Mouse (Mus musculus): ENCODE data around the gene Zg16. TPM values are rescaled to one million over a fixed set of nuclear protein-coding genes. Genes with fewer than 3 reads are reported as not detected.
"Not testable (repeated sequence)": the region's sequence is repeated elsewhere in the genome, so short reads cannot be mapped to it uniquely, and the experiment has no call there.

The Zg16 gene
- not detected for total RNA-seq (2022)

DNA sequence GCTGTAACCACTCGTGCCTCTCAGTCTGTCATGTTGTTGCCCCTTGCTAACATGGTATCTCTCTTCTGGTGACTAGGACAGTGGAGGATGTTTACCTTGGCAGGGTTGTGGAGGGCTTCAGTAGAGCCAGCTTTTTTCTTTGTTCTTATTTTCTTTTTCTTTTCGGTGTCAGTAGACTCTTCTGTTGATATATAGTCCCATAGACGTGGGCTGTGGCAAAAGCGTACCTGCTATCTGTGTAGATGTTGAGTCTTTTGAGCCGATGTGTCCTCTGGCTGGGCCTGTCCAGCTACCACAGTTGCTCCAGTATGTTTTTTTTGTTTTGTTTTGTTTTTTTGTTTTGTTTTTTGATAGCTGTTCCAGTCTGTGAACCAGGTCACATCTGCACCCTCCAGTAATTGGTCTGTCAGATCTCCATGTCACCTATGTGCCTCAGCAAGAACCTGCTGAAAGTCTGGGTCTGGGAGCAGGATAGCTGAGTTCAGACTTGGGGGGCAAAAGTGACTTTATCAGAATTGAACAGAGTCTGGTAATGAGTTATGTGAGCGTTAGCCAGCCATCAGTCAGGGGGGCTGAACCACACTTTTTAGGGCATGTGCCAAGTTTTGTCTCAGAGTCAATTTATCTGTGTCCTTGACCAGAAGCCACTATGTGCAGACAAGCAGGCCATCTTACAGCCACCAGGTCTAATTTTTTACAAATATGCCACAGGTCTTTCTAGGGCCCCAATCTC, at the start of gene Zg16:
TSS of gene Zg16 (minus strand) at position 51 of the 733 bp plus-strand sequence.
- not testable (repeated sequence) for DNase-seq (ENCODE audit: low spot score in 2 of 2)

DNA sequence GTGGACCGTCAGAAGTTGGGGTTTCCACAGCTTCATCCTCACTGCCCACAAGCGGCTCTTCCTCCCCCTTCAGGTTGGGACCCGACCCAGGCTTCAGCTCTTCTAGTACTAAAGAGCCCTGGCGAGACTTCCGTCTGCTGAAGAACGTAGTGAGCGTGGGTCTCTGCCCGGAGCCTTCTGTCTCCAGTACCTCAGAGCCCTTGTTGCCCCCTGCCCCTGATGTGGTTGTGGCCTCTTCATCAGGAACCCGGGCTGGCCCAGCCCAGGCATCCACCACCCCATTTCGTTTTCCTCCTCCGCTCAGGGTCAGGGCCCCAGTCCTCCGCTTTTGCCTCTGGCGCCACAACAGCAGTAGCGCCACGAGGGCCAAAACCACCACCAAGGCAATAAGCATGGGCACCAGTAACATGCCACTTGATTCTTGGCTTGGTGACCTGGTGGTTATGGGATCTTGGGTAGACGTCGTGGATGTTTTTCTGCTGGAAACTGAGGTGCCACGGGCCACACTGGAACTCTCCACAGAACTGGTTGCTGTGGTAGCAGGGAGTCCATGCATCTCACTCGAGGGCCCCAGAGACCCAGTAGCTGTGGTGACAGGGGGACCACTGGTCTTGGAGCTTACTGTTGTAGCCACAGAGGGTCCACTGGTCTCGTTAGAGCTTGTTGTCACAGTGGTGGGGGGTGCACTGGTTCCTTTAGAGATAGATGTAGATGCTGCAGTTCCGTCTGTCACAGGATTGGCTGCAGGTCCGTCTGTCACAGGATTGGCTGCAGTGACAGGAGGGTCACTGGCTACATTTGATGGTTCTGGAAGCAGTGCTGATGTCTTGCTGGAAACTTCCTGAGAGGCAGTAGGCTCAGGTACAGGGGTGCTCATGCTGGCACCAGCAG, 49.3 kb upstream of the Zg16 start:
- DNase-seq (ENCODE audit: low spot score in 2 of 2): no peak

DNA sequence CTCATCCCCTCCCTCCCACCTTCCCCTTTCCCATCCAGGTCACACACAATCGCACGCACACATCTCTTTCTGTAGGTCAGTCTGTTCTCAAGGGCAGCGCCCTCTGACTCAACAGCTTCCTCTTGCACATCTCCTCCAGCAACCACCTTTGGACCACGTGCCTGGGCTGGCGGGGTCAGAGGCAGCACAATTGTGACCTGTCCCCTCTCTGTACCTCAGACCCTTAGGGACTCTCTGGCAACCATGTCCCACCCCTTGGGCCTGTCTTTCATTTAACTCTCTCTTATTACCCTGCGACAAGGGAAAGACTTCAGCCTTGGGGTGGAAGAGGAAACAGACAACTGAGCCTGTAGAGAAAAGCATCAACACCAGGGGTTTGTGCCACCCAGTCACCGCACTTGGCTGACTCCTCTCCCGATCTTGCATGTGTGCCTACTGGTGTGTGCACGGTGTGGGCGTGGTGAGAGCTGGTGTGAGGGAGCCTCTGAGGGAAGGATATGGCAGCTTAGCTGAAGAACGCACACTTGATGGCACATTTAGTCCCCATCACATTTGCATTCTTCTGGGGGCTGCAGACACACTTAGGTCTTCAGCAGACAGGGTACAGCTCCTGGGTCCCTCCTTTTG, 47.8 kb upstream of the Zg16 start:
- no peak for DNase-seq (ENCODE audit: low spot score in 2 of 2)

DNA sequence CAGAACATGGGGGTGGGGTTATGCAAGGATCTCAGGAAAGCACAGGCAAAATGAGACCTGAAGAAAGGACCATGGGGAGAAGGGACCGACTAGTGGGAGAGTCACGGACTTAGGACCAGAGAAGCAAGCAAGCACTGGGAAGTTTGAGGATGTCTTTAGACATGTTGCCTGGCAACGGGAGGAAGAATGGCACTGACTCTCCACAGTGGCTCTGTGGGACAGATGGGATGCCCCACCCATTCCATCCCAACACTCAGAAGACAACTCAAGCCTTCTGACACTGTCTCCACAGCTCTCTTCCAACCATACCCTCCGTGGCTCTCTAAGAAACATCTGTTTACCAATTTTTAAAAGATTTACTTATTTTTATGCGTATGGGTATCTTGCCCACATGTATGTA, 46.0 kb upstream of the Zg16 start:
- no peak for DNase-seq (ENCODE audit: low spot score in 2 of 2)

DNA sequence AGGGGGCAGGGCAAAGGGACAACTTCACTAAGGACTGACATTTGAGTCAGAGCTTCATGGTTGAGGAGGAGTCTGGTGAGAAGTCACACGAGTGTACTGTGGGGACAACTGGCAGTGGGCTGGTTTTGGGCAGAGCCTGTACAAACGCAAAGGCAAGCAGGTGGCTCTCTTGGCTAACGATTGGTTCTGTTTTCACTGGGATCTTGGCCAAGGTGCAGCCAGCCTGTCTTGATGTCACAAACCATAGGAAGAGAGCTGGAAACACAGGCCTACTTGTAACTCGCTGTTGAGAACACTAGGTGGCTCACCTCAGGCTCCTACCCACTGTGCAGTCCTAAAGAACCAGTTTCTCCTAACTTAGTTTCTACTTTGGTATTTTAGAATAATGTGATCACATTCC, 42.5 kb upstream of the Zg16 start:
- no peak for DNase-seq (ENCODE audit: low spot score in 2 of 2)

DNA sequence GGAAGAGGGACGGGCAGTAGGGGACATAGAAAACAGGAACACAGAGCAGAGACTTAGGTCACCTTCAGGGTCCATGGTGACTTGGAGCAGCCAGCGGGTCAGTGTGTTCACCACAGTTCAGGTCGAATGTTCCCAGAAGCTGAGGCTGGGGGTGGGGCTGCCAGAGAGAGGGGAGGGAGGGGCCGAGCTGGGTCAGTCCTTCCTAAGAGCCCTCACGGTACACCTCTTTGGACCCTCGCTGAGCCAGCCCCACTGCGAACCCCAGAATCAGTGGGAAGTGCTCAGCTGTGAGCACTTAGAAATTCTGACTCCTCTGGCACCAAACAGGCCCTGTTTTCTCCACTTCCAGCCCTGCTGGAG, 34.8 kb upstream of the Zg16 start, which contains the start of gene Qprt:
TSS of gene Qprt (minus strand) at position 316 of the 360 bp plus-strand sequence.
- no peak for DNase-seq (ENCODE audit: low spot score in 2 of 2)

DNA sequence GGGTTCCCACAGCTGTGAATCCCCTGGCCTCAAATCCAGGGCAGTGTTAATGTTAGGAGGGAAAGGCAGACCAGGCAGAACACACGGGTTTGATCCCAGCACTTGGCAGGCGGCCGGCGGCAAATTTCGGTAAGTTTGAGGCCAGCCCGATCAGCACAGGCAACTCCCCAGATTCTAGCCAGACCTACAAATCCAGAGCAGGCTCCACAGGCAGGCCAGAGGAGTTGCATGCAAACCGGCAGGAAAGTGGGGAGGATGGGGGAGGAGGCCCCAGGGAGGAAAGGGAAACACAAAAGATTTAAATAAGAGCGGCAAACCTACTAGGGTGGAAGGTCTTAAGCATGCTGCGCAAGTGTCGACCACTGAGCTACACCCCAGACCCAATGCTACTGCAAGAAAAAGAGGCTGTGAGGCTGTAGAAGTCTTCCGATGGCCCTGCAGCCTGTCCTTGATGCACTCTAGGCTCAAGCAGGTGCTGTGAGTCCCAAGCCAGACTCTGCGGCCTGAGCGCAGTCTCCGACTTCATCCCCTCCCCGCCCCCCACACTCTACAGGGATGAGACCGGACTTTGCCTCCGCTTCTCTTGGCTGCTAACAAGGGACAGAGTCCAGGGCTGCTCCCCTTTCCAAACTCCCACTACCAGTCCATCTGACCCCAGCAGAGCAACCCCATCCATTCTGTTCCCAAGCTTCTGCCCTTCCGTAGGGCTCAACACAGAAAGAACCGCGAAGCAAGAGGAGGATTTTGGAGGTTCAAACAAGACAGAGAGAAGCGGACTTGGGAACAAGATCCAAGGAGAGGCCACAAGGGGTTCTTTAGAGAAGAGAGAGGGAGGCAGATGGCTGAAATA, 34.2 kb upstream of the Zg16 start:
- no peak for DNase-seq (ENCODE audit: low spot score in 2 of 2)

DNA sequence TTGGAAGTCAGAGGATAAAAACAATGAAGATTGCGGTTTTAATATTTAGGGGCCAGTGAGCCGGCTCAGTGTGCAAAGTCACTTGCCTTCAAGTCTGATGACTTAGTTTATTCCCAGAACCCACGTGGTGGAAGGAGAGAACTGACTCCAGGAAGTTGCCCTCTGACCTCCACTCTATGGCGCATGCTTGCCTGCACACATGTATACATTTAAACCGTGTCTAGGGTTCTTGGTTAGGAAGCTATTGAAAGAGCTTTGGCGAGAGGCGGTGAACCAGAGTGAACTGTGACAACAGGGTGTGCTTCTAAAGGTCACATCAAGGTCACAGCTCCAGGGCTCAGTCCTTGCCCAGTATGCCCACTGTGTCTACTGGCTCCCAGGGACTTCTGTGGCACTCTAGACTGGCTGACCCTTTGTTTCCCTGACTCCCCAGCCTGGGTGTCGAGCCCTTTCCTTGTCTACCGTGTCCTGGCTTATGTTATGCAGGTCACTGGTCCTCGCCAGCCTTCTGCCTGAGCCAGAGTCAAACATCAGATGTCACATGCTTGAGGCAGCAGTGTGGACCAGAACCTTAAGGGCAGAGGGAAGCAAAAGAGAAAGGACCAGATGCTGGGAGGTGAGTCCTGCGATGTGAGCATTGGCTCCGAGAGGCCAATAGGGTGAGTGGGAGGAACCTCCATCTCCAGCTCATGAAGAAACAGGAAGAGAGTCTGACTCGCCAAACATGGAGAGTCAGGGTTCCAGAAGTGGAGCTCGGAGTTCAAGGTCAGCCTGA, 31.7 kb upstream of the Zg16 start:
- no peak for DNase-seq (ENCODE audit: low spot score in 2 of 2)

DNA sequence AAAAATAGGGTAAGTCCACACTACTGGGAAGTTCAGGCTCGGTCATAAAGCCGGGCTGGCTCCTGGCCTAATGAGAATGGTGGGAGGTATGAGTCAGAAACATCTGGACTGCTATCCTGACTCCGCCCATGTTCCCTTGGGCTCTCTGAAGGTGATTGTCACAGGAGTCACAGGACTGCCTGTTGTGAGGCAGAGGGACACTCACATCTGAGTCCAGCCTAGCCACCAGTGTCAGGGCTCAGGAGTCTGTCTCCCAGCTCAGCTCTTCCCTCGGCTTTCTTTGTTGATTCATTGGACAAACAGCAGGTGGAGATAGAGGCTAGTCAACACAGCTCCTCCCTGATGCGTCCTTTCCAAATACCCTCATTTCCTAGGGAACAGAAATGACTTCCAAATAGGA, 30.8 kb upstream of the Zg16 start:
- DNase-seq (ENCODE audit: low spot score in 2 of 2): peak; percentile 10 to 36

DNA sequence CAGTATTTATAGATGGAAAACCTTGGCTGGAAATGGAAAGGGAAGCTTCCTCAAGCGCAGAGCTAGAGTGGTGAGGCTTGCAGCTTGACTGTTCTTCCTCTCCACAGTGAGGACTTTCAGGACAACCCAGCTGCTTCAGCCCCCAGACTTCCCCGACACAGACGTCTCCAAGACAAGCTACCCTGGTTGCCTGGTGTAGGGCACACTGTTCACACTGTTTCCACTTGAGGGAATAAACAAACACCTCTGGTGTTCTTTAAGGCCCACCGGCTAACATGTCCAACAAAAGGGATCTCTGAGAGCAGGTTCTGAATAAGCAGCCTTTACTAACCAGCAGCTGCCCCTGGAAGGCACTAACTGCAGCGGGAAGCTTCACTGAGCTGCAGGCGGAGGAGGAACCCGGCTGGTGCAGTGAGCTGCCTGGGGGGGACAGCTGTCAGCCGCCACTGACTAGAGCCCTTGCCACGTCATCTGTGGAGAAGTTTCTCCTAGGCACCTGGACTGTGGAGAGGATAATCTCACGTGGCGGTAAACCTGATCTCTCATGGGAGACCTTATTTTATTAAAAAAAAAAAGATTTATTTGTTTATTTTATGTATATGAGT, 29.3 kb upstream of the Zg16 start:
- DNase-seq (ENCODE audit: low spot score in 2 of 2): no peak

DNA sequence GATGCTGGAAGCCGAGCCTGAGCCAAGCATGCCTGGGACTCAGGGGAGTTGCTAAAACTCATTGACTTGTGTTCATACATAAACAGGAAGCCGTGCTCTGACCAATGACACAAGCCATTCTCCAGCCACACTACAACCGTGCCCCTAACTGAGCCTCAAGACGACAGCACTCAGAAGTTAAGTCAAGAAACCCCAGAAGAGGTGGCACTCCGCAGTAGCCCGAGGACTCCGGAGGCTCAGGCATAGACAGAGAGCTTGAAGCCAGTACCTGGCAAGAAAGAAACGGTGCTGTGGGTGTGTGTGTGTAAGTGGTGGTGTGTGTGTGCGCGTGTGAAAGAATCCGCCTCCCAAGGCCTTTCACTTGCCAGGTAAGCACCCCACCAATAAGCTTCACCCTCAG, 27.8 kb upstream of the Zg16 start:
- DNase-seq (ENCODE audit: low spot score in 2 of 2): no peak

DNA sequence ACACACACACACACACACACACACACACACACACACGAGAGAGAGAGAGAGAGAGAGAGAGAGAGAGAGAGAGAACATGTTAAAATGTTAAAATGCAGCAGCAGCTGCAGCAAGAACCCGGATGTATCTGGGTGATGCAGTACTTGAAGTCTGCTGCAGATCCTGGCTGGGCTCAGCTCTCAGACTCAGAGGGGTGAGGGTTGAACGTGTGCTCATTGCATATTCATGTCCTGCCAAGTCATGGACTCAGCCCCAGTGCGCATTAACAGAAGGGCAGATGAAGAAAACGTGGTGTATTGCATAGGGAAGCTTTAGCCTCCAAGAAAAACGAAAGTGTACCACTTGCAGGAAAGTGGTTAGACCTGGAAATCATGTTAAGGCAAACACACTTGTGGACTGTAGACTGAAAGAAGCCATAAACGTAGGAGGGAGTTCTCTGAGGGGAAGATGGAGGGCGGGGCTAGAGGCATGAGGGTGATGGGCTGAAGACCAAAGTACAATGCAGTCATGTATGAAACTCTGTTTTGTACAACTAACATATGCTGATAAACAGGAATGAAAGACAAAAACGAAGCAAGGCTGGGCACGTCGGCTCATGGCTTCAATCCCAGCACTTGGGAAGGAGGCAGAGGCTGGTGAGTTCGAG, 26.6 kb upstream of the Zg16 start:
- DNase-seq (ENCODE audit: low spot score in 2 of 2): no peak

DNA sequence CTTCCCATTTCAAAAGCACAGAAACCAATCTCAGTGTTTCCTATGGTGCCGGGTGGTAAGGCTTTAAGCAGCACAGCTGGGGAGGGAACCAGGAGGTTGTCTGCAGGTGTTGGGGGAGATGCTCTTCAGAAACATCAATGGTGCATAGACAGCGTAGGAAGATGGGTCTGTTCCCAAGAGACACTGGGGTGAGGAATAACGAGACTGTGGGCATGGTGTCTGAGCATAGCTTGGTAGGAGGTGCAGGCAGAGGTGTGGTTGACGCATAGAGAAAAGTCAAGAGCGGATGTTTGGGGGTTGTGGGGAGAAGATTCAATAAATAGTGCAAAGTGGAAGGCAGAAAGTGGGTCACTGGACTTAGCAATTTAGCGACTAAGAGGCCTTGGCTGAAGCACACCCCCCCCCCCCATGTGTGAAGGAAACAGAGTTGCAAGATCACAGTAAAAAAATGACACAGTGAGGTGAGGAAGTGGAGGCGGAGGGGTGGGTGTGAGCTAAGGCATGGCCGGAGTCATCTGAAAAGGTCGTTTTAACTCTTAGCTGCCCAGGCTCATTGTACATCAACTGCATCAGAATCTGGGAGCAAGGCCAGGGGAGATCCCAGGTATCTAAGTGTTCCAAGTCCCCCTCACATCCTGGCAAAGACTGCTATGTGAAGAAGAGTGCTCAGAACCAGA, 25.9 kb upstream of the Zg16 start:
- no peak for DNase-seq (ENCODE audit: low spot score in 2 of 2)

DNA sequence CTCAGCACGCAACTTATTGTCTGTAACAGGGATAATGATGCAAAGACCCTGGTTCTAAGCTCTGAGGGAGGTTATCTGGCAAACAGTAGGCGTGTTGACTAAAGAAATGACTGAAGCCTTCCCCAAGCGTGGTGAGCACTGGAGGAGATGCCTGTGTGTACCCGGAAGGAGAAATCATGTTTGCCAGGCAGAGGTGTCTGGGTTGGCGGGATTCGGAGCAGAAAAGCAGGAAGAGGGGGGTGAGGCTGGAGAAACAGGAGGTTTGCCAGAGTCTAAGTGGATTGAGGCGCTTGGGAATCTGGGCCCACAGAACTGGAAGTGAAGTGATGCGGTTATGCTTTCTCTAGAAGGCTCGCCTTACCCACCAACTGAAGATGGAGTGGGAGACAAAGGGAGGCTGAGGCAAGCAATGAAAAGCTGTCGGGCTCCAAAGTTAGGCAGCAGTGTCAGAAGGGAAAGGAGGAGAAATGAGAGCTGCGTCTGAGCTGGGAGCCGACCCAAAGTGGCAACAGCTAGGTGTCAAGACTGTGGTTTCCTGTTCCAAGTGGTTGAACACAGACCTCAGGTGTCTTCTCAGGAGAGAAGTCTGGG, 25.2 kb upstream of the Zg16 start:
- no peak for DNase-seq (ENCODE audit: low spot score in 2 of 2)

DNA sequence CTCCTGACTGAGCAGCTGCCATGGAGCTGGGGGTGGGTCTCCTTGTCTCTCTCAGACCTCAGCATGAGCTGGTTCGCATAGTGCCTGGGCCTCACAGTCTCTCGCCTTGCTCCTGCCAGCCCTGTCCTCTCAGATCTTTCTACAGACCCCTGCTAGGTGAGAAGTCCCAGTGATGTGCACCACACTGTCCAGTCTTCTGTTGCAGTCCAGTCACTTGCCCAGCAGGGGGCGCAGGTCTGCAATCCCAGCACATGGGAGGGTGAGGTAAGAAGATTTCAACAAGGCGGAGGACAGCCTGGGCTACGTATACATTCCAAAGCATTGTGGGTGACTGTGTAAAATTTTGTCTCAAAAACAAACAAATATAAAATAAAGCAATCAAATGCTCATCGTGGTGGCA, 24.3 kb upstream of the Zg16 start:
- DNase-seq (ENCODE audit: low spot score in 2 of 2): peak; percentile 24 to 25

DNA sequence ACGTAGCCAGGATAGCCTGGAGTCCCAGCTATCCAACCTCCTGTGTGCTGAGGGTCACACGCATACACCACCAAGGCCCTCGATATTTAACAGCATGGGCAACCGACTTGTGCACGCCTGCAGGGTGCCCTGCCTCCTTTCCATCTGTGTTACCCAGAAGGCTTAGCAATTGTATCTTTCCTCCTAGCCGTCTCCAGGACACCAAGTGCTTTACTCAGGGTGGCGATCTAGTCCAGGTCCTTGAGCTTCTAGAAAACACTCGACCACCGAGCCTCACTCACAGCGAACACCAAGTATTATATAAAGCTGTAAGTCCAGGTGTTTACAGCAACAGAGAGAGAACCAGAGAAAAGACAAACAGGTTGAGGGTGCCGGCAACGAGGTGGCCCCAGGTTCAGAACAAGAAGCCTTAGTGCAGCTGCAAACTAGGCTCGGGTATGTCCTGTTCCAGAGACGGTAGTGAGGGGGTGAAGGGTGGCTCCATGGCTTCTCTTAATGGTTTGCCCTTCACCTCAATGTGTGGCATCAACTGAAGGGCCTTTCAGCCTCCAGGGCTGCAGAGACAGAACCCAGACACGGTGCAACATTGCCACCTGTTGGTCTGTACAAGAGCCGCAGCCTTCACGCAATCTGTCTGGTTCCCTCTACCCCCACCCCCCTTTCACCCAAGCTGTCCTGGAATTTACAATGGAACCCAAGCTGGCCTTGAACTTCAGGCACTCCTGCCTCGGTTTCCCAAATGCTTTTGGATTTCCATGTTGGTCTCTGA, 23.3 kb upstream of the Zg16 start:
- DNase-seq (ENCODE audit: low spot score in 2 of 2): peak in 1 of 2 experiments; percentile 41

DNA sequence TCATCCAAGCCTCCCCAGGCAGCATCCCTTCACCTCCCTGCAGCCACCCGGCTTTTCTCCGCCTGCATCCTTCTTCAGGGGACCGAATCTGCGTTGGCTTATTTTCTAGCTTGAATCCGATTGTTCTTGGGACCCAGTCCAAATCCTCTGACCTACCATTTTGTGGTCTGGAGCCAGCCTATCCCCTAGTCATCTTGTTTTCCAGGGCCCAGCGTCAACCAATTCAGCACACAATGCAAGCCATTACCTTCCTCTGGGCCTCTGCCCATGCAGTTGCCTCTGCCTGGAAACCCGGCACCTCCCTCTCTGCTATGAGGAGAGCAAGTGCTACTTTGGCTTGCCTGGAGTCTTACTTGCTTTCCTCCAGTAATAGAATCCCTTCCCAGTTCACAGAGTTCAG, 18.4 kb upstream of the Zg16 start:
- DNase-seq (ENCODE audit: low spot score in 2 of 2): no peak
